Mouse (Mus musculus) right cerebral cortex, adult 18-20 months (tissue): ENCODE results near the gene Cckar.
"Not testable (repeated sequence)": the region's sequence is repeated elsewhere in the genome, so short reads cannot be mapped to it uniquely, and the experiment has no call there.

ENCODE experiments used
- DNase-seq: peaks from one replicate; pipeline ENCODE4 v3.0.0; 2022; ENCODE audit warnings: mixed read lengths

The Cckar gene

GRCm38 (mm10) chr5:53707235-53708177 is at the start of gene Cckar:
Gene Cckar (minus strand): TSS chr5:53707705.
- DNase-seq: no peak

DNA sequence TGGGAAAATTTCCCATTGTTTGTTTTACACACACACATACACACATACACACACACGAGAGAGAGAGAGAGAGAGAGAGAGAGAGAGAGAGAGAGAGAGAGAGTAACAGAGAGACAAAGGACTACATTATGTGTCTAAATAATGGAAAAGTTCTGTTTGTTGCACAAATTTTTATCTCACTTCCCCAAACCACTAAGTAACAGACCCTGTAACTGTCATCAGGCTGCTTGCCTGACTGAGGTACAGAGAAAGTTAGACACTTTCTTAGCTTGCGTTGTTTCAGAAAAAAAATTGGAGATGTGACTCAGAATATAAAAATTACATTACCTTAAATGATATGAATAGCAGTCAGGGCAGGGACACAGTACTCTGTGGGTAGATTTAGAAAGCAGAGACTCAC is 36.6 kb upstream of the Cckar start:
- DNase-seq: no peak

DNA sequence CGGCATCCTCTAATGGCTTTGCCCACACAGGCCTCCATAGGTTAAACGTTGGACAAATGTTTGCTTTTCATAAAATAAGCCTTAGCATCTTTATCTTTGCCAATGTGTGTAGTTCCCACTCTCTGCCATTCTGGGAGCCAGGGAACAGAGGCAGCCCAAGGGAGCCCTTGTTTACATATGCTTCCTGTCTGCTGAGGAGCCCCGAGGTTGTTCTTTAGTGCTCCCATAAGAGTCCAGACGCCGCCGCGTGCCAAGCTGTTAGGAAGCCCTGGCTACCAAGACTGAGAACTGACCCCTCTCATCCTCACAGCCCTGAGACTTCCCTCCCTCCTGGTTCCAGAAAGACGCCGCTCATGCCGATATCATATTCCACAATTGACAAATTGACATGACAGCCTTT is 25.4 kb upstream of the Cckar start:
- no peak for DNase-seq

DNA sequence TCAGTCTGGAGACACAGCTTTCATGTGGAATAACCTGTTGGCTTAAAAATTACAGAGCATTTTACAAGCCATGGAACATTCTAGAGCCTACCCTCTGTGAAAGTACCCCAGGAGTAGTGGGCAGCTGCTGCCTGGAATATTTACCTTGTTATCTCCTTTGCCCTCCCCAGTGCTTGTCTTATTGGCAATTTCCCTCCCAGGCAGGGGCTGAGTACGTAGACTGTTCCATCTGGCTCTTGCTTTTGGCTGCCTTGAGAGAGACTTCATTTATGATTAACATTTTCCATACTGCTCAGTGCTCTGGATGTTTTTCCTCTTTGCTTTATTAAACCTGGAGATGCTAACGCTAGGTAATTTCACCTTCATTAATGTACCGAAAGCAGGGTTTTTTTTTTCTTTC is 20.1 kb upstream of the Cckar start:
- DNase-seq: no peak

DNA sequence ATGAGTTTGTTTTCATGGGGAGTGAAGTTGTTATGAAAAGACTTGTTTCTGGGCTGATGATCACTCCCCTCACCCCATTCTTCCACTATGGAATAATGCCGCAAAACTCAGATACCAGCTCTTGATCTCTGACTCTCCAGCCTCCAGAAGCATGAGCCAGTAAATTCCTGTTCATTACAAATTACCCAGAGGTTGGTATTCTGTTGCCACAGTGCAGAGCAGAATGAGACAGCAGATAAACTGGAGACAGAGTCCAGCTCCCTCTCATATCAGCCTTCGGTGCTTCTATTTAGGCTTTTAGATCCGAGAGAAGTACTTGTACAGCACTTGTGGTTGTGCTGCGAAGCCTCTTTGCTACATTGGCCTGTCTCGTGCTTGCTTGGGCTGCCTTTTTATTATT is 18.5 kb upstream of the Cckar start:
- DNase-seq: no peak

DNA sequence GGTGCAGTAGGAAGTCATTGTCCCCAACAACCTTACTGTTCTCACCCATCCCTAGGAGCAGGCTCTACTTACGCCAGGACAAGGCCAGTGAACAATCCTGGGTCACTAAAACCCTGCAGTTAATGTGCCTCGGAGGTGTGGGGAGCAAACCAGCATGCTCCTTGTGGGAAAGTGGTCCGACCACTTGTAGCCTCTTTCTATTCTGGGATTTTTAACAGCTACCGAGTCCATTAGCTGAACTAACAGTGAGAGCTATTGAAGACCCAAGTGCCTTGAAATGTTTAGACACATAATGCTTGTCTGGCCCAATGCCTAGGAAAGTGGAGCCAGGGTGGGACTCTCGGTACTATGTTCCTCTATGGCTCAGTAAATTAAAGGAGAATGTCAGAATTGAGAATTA is 9.0 kb upstream of the Cckar start:
- no peak for DNase-seq

GRCm38 (mm10) chr5:53711277-53711676 is 3.8 kb upstream of the Cckar start:
- no peak for DNase-seq

DNA sequence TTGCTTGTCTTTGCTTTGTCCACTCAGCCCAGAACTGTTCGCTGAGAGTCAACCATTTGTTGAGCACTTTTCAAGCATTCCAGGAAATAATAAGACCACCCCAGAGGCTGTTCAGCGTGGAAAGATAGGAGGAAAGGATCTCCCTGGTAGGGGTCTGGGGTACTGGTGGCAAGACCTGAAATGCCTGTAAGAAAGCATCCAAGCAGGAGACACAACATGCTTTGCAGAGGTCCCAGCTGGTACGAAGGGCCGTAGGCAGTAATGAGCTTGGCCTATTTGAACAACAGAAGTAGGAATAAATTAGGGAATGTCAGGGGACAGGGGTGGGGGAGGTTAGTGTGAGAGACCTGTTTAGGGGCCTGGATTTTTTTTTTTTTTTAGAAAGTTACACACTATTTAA is 686 bp upstream of the Cckar start:
- DNase-seq: no peak

DNA sequence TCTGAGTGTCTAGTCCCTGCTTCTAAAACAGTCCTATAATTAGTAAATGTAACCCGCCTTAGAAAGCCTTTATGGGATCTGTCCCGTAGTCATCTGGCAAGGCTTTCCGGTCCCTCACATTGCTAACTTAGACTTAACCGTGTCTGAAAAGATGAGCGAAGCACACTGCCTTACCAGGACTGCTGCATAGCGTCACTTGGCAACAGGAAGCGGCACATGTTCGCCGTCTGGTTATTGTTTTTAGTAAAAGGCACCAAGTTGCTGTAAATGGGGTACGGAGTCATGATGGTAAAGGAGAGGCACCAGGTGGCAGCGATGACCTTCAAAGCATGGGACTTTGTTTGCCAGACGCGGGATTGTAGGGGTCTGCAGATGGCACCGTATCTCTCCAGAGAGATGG is 4.8 kb downstream of the Cckar start:
- DNase-seq: no peak

DNA sequence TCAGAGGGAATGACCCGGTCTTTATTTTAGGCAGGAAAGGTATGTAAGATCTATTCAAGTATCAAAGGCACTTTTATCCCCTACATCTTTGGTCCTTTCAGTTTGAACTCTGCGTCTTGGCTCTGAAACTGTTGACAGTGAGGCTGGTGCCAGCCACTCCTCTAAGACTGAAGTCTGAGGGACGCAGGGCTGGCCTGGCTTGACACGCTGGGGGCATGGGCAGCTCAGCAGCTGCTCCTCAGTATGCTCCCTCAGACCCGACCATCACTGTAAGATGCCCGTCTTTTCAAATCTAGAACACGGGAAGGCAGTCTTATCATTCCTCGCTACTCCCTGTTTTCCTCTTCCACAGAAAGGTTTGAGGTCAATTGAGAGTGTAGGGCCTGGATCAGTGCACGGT is 9.7 kb downstream of the Cckar start:
- DNase-seq: no peak

DNA sequence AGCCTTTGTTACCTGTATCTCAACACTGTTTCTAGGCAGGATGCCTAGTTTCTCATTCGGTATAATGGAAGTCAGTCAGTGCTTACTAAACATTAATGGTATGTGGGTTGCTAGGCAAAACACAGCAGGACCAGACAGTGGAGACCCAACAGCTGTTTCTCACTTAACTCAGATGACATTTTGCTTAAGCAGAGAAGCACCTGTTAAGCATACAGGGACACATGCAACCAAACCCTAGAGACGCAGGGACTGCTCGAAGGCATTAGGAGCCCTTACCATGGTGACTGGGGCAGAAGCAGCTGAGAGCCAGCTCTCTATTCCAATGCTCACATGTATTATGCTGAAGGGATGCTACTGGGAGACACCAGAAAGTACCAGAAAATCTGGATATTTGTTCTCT is 10.8 kb downstream of the Cckar start:
- no peak for DNase-seq

- DNase-seq: no peak
Observed at GRCm38 (mm10) chr5:53692662-53693061, 14.8 kb downstream of the Cckar start.

GRCm38 (mm10) chr5:53692100-53692499 is 15.4 kb downstream of the Cckar start:
- no peak for DNase-seq

GRCm38 (mm10) chr5:53691577-53691976 is 15.9 kb downstream of the Cckar start:
- DNase-seq: no peak

- DNase-seq: no peak
Observed at GRCm38 (mm10) chr5:53688326-53688725, 19.2 kb downstream of the Cckar start.

DNA sequence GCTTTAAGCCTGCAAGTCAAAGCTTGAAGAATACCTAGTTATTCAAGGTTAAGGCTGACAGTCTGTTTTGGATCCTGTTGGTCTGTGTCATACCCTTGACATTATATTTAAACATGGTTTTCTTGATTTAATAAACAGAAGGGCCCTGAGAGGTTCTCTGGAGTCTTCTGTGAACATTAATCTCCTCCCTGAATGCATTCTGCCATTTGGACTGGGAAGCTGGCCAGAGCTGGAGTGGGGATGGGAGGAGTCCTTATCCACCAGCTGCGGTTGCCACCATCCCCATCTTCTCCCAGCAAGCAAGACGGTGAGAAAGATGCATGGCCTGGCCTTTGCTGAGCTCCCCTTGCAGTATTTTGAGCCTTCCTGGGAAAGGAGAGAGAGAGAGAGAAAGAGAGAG is 21.1 kb downstream of the Cckar start:
- DNase-seq: no peak

DNA sequence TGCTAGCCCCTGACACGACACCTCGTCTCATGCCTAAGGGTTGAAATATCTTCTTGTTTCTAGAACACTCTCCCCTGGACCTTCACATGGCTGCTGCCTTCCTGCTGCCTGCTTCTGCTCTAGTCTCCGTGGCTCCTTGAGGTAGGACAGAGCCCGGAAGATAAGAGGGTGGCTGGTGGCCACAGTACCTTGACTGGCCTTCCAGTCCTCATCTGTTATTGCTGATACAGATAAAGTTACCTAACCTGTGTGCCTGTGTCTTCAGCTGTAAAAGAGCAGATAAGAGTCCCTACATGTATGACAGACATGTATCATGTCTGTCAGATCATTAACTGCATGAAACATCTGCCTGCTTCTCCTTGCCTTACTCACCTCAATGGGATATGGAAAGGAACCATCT is 21.9 kb downstream of the Cckar start:
- no peak for DNase-seq

GRCm38 (mm10) chr5:53684417-53684816 is 23.1 kb downstream of the Cckar start:
- no peak for DNase-seq

- DNase-seq: no peak
Observed at GRCm38 (mm10) chr5:53683916-53684315, 23.6 kb downstream of the Cckar start.

GRCm38 (mm10) chr5:53679651-53680050 is 27.9 kb downstream of the Cckar start:
- peak; percentile 63 for DNase-seq

GRCm38 (mm10) chr5:53678036-53678767 is 29.3 kb downstream of the Cckar start:
- no peak for DNase-seq

DNA sequence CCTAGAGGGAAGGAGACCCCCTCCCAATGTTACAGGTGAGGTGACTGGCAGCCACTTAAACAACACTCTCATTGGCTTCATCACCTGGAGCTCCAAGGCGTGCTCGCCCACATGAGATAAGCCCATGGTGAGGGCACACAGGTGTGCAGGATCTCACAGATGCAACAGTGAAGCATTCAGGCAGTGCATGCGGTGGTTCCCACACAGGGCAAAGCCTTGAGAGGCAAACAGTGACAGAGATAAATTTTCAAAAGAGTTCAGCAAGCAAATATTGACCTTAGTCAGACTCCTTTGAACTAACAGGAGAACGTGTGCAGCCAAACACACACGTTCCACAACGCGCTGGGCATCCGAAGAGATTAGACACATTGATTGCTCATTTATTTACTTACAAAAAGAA is 30.8 kb downstream of the Cckar start:
- no peak for DNase-seq

- DNase-seq: not testable (repeated sequence)
Observed at GRCm38 (mm10) chr5:53673493-53674150, 33.9 kb downstream of the Cckar start.

DNA sequence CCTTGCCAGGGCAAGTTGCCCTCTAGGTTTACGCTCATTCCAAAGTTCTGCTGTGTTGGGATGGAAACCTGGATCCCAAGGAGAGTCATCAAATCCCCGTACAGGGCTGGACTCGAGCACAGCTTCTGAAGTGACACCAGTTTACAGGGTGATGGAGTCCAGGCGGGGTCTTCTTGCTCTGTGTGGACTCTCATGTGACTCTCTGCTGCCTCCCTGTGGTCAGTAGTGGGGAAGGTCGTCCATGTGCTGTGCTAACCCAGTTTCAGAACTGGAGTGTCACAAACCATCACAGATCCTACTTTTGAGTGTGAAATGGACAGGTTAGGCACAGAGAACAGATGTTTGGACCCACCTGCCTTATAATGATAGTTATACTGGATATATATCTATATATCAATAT is 35.2 kb downstream of the Cckar start:
- peak; percentile 40 for DNase-seq
